Mouse (Mus musculus) neural tube, postnatal 0 days (tissue): ENCODE measurements around the gene Mcts1. TPM values are rescaled to one million over a fixed set of nuclear protein-coding genes. Genes with fewer than 3 reads are reported as not detected.

ENCODE experiments used
- polyA plus RNA-seq: library from polyadenylated mRNA; unstranded; fragments of >200 nt; fragmentation: Nextera tagmentation; extraction: Ambion mirVana; gene quantifications from 2 replicates; pipeline ENCODE4 v1.2.1, GENCODE M21; 2015

Mcts1 gene
- 194 and 201 TPM in 2 replicates for polyA plus RNA-seq

DNA sequence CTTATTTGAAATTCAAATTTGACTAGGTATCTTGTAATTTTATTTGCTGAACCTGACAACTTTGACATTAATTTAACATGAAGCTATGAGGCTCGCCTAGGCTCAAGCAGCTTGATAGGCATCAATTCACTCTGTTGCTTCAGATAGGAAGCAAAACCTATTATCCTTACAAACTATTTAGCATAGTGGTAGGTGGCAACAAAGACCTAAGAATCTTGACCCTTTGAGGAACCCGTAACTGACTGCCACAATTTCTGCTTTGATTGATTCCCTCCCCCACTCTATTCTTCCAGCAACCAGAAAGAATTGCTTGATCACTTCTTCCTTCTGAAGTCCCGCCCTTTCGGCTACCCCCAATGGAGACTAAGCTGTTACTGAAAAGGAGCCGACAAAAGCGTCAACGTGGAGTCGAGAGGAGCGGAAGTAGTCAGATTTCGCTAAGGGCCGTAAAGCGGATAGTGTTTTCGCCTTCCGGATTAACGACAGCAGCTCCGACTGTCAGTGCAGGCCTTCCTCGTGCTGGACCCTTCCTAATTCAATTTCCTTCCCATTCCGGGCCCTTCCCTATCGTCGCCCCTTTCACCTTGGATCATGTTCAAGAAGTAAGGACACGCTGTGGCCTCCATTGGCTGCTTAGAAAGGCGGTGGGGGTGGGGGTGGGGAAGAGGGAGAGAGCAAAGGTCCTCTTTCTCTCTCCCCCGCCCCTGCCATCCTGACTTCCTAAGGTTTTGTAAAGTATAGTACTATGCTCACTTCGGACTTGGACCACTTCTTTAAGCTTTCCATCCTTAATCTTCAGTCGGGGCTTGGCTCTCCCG is at the start of gene Mcts1:
Gene Mcts1, plus strand, starts transcription at position 402 of the 818 bp plus-strand sequence.

DNA sequence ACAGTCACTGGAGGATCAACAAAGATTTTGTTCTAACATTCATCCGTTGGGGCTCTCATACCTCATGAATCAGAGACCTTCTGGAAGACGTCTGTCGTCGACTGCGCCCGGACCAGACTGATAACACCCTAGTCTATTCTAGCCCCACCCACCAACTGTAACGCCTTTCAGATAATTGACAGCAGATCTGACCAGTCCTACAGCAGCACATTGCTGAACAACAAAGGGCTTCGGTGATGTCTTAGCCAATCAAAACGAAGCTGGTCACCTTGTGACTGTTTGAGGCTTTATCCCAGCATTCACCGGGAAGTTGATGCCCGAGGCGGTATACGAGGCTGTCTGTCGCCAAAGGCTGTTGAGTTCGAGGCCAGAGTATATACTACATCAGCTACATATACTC is 24.3 kb upstream of the Mcts1 start, which contains the start of gene Cul4b:
Gene Cul4b, minus strand, starts transcription at position 119 of the 400 bp plus-strand sequence.

DNA sequence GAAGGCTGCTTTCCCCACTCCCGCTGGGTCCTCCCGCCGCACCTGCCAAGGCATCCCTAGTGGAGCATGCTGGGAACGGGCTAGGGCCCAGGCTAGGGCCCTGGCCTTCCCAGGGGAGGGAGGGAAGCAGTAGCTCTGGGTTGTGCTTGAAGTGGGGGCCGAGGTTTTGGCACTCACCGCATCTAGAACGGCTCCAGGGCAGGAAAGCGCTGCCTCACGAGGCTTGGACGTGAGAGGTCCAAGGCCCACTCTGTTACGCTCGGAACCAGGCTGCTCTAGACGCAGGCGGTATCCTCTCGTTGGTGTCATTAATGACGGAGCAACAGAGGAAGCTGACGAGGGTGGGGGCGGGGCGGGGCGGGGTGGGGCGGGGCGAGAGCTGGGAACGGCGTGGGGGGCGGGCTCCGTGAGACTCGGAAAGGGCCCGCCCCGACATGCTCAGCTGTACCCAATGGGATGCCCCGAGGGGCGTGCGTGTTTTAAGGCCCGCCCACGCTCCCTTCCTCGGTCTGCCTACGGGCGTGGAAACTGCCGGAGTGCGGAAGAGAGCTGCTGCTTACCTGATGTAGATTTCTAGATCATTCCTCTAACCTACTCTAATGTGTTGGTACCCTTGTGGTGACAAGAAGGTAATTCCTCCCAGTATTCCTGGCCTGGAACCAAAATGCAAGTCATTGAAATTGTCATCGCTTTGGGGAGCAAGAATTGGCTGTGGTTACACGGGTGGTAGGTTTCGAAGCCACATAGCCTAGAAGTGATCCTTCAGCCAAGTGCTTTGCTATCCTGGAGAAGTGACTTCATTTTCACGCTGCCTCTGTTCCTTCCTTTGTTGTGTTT is 34.6 kb downstream of the Mcts1 start, which contains the start of gene C1galt1c1:
Gene C1galt1c1, minus strand, starts transcription at position 287 of the 837 bp plus-strand sequence.

Other genes with a start within 250 kb of the Mcts1 start
- 75.1 and 84.5 TPM in 2 replicates for gene Lamp2, start 144.1 kb upstream of the Mcts1 start, polyA plus RNA-seq
- 11.8 and 13.4 TPM in 2 replicates for gene Cul4b, start 24.4 kb upstream of the Mcts1 start, polyA plus RNA-seq
- 32.9 and 37.6 TPM in 2 replicates for gene C1galt1c1, start 34.5 kb downstream of the Mcts1 start, polyA plus RNA-seq
- gene 6030498E09Rik, start 172.1 kb downstream of the Mcts1 start, polyA plus RNA-seq, result 0.19 and 0.23 TPM in 2 replicates